In the genomic region with DNA sequence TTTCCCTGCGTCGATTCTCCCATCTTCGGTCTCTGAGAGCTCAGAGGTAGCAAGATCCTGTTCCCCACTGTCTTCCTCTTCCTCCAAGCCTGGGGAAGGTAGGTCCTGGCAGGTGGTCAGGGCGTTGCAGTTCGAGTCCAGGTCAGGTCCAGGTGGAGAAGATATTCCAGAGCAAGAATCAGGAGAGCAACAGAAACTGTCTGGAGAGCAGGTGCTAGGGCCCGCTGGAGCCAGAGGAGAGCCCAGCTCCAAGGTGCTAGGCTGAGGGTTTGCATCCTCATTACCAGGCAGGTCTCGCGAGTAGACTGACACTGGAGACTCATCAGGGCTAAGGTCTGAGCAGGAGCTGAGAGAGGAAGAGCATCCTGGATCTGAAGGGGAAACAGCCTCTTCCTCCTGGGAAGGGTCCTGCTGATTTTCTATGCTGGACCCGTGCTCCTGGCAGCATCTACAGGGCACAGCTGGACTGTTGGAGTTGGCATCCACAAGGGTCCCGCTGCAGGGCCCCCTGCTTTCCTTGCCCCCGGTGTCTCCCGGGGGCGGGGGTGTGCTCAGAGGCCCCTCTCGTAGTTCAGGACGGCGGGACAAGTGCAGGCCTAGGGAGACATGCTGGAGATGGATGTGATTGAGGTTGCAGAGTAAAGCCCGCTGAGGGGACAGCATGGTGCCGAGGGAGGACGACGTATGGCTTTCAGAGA, we compare ENCODE assay signal across 8 mouse cellular contexts. TPM values are rescaled to one million over a fixed set of nuclear protein-coding genes. Genes with fewer than 3 reads are reported as not detected.
DNase-seq lines count a peak whose midpoint lies in the region; ATAC-seq and TF ChIP-seq lines count a peak whose summit lies in the region.

No protein-coding gene starts in this region.

- H3K27me3 ChIP-seq in limb, embryonic 14.5 days (ENCODE audit: control insufficient read depth, insufficient read depth, low read length), result peaks cover 8% of the 10 kb centered on the region; the same call in 1 of the 2 replicates

- H3K27ac ChIP-seq in limb, embryonic 14.5 days (replicated peaks; ENCODE audit: low read depth, low read length), result no peak overlapping the region

- DNase-seq in adrenal gland, adult (ENCODE audit: inconsistent age in 2 of 2, low spot score in 1 of 2), result peak; percentile 37 to 50
- no peak for DNase-seq in adrenal gland, adult 18-20 months (ENCODE audit: low spot score in 2 of 2)
- peak; percentile 16 for DNase-seq in thymus, postnatal 4 days
- DNase-seq in thymus, postnatal 10 days (ENCODE audit: low spot score in 2 of 2), result no peak
- DNase-seq in limb, embryonic 14.5 days (ENCODE audit: low spot score), result no peak
- peak; percentile 11 for DNase-seq in yolk sac, embryonic 10.5 days (ENCODE audit: low spot score)
- DNase-seq in frontal cortex, postnatal 14 days (ENCODE audit: low spot score in 2 of 2), result no peak
- DNase-seq in adipocyte (ENCODE audit: low spot score), result no peak

- H3K4me1 ChIP-seq in limb, embryonic 14.5 days (ENCODE audit: control insufficient read depth, insufficient read depth, low read length), result peaks cover 36% of the 10 kb centered on the region

- WGBS in limb, embryonic 14.5 days, result 8% methylated on average over 20 of the region's 20 CpGs

- H3K9me3 ChIP-seq in limb, embryonic 14.5 days (ENCODE audit: control insufficient read depth, low read length), result no peaks in the 10 kb centered on the region

- peak overlapping the region; percentile 69 for H3K4me3 ChIP-seq in limb, embryonic 14.5 days (replicated peaks; ENCODE audit: low read length)

- peak overlapping the region; percentile 26 for H3K9ac ChIP-seq in limb, embryonic 14.5 days (ENCODE audit: low read depth, low read length, severe bottlenecking)

- TF ChIP-seq POLR2A in limb, embryonic 14.5 days (IDR thresholded peaks at IDR 0.05; ENCODE audit: borderline replicate concordance, extremely low read depth, insufficient read depth, insufficient read length), result no peak

- no peak for ATAC-seq in limb, embryonic 14.5 days (ENCODE audit: low FRiP score, low read depth)

- H3K4me2 ChIP-seq in limb, embryonic 14.5 days (replicated peaks; ENCODE audit: low read depth, low read length, severe bottlenecking), result peak overlapping the region; percentile 100

- H3K36me3 ChIP-seq in limb, embryonic 14.5 days (ENCODE audit: control insufficient read depth, insufficient read depth, low read length), result peaks cover 25% of the 10 kb centered on the region

RNA-seq across cellular contexts. Expression of a gene that starts 1.2 kb away (rescaled TPM):
- 10 to 100 TPM; 34.5 to 35.7 TPM for total RNA-seq in adrenal gland, adult 18-20 months (2021)
- 56.6 and 64.2 TPM in 2 replicates for polyA plus RNA-seq in limb, embryonic 14.5 days (2012; rRNA removed)
- 24.8 and 27.5 TPM in 2 replicates for polyA plus RNA-seq in limb, embryonic 14.5 days (2014; fragmentation: Nextera tagmentation; extraction: Ambion mirVana)

RNA-seq across cellular contexts. Expression of a gene that starts 8.9 kb away (rescaled TPM):
- total RNA-seq in adrenal gland, adult 18-20 months (2021), result not detected
- polyA plus RNA-seq in limb, embryonic 14.5 days (2012; rRNA removed), result 0.03 TPM in 1 of 2 replicates, not detected in the other
- polyA plus RNA-seq in limb, embryonic 14.5 days (2014; fragmentation: Nextera tagmentation; extraction: Ambion mirVana), result not detected in 2 replicates

RNA-seq across cellular contexts. Expression of a gene that starts 9.8 kb away (rescaled TPM):
- 100 to 1,000 TPM; 213 to 346 TPM for total RNA-seq in adrenal gland, adult 18-20 months (2021)
- polyA plus RNA-seq in limb, embryonic 14.5 days (2012; rRNA removed), result 118 and 119 TPM in 2 replicates
- polyA plus RNA-seq in limb, embryonic 14.5 days (2014; fragmentation: Nextera tagmentation; extraction: Ambion mirVana), result 172 and 215 TPM in 2 replicates

RNA-seq across cellular contexts. Expression of a gene that starts 44.0 kb away (rescaled TPM):
- total RNA-seq in adrenal gland, adult 18-20 months (2021), result not detected
- 0.27 and 0.50 TPM in 2 replicates for polyA plus RNA-seq in limb, embryonic 14.5 days (2012; rRNA removed)
- 0.14 and 0.23 TPM in 2 replicates for polyA plus RNA-seq in limb, embryonic 14.5 days (2014; fragmentation: Nextera tagmentation; extraction: Ambion mirVana)

Comparison
In these comparisons a context has a peak if more than half of its experiments do, and no peak if none do; other contexts are left out.
1. DNase-seq: peak in adrenal gland, adult (2 of 2), thymus, postnatal 4 days (single experiment) and yolk sac, embryonic 10.5 days (single experiment); none in adrenal gland, adult 18-20 months (0 of 2), thymus, postnatal 10 days (0 of 2), limb, embryonic 14.5 days (single experiment), frontal cortex, postnatal 14 days (0 of 2) and adipocyte (single experiment).